Mouse (Mus musculus): ENCODE measurements around the gene Wnt5b.

- TF ChIP-seq POLR2A (IDR thresholded peaks at IDR 0.05; ENCODE audit: insufficient read depth, low read depth, low read length) (no peak), CTCF (IDR thresholded peaks at IDR 0.05; ENCODE audit: insufficient read depth, low read depth, low read length) (no peak)
Measured at GRCm38 (mm10) chr6:119491006-119491405, 53.1 kb downstream of the Wnt5b start.
